Mouse (Mus musculus): ENCODE measurements around the gene Peg12. TPM values are rescaled to one million over a fixed set of nuclear protein-coding genes. Genes with fewer than 3 reads are reported as not detected.

The Peg12 gene
- total RNA-seq (2023), result under 1 TPM; 0.64 to 0.79 TPM

GRCm38 (mm10) chr7:62463878-62464755 lies at the start of gene Peg12:
Gene Peg12, minus strand, starts transcription at chr7:62464510.

DNA sequence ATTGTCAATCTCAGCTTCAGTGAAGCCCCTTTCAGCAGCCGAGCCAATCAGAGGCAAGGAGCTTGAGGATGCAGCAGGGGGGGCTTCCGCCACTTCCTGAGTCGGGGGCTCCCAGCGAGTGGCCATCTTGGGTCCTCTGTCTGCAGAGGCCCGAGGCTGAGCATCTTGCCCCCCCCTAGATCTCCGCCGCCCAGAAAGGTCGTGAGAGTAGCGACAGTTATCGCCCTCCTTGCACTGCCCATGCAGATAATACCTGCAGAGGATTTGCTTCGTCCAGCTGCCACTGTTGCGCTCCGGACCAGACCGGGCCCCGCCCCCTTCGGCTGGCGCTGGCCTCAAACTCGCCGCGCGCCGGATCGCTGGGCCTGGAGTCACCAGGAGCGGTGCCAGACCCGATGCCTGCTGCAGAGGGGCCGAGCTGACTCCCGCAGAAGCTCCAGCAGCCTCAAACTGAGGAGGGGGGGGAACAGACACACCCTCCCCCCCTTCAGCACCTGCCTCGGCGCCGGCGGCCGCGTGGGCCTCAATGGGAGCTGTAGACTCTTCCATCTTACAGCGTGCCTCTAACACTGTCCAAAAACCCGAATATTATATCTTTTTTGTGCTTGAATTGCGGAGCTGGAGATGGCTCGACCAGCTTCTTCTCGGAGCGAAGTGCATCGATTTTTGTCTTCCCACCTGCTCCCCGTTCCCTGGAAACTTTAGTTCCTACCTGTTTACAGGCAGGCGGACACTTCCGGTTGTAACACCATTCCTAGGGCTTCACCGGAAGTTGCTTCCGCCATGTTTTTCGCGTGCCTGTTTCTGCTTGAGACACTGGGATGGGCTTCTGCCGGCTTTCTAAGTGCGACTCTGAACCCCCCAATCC lies 44.6 kb downstream of the Peg12 start, which contains the start of gene Mkrn3:
Gene Mkrn3, minus strand, starts transcription at position 647 of the 868 bp plus-strand sequence.

Other genes with a start within 250 kb of the Peg12 start
- gene Ndn, start 117.9 kb downstream of the Peg12 start, total RNA-seq (2023), result not detected
- gene Magel2, start 87.5 kb downstream of the Peg12 start, total RNA-seq (2023), result not detected
- gene Mkrn3, start 44.4 kb downstream of the Peg12 start, total RNA-seq (2023), result not detected